Mouse (Mus musculus) heart, embryonic 16.5 days (tissue): ENCODE measurements at regions not wholly inside any gene's neighbourhood (a gene's known extent, or its start where the extent isn't known, plus 50 kb on each side); places are given as distances from the start of the nearest gene placed in this dataset.

Source experiments
- ATAC-seq: fragments of 200-750 bp; cut with Nextera tagmentation; replicated peaks from 2 replicates; pipeline ENCODE4 v1.8.0; 2017; ENCODE audit warnings: moderate number of reproducible peaks; ENCODE audit not compliant: insufficient read depth, low FRiP score; ENCODE audit errors: extremely low read depth
- H3K27ac ChIP-seq: fragments of 300-500 bp; sonication (generic); 2 replicates; pipeline ENCODE4 v1.5.1; 2014; ENCODE audit warnings: mild to moderate bottlenecking, low read length, control low read depth, moderate library complexity
- H3K27me3 ChIP-seq: fragments of 300-500 bp; sonication (generic); 2 replicates; pipeline ENCODE4 v1.6.1; 2014; ENCODE audit warnings: low read length, mixed read lengths; ENCODE audit not compliant: control insufficient read depth, insufficient read depth
- H3K36me3 ChIP-seq: fragments of 300-500 bp; sonication (generic); 2 replicates; pipeline ENCODE4 v1.6.1; 2014; ENCODE audit not compliant: control insufficient read depth, insufficient read depth
- H3K4me1 ChIP-seq: fragments of 300-500 bp; sonication (generic); 2 replicates; pipeline ENCODE4 v1.6.1; 2014; ENCODE audit warnings: low read length, mixed read lengths; ENCODE audit not compliant: control insufficient read depth, insufficient read depth
- H3K4me2 ChIP-seq: fragments of 300-500 bp; sonication (generic); 2 replicates; pipeline ENCODE4 v1.6.1; 2014; ENCODE audit warnings: low read depth, mild to moderate bottlenecking, control low read depth, low read length
- H3K4me3 ChIP-seq: fragments of 300-500 bp; sonication (generic); 2 replicates; pipeline ENCODE4 v1.5.1; 2014; ENCODE audit warnings: mild to moderate bottlenecking, control low read depth, low read length
- H3K9ac ChIP-seq: fragments of 300-500 bp; sonication (generic); 2 replicates; pipeline ENCODE4 v1.6.1; 2014; ENCODE audit warnings: low read length, control low read depth
- H3K9me3 ChIP-seq: fragments of 300-500 bp; sonication (generic); replicated peaks from 2 replicates; pipeline ENCODE4 v1.6.1; 2016; ENCODE audit warnings: low read length; ENCODE audit not compliant: control insufficient read depth
- WGBS: fragments of 180-500 bp; shearing (Covaris S2); extraction: QIAGEN DNeasy Blood & Tissue Kit; methylation state at CpG from one replicate; pipeline ENCODE4 v1.1.7; 2014; 5-methylcytosine and 5-hydroxymethylcytosine counted together

GRCm38 (mm10) chr11:30326371-30326770 is 58.4 kb upstream of the Sptbn1 start:
- peak overlapping the region; percentile 4; the same call in 1 of the 2 replicates for H3K27ac ChIP-seq
- WGBS: 76% methylated on average over 2 of the region's 2 CpGs
- H3K4me1 ChIP-seq: peaks cover 6% of the 10 kb centered on the region; the same call in 1 of the 2 replicates
- H3K36me3 ChIP-seq: no peaks in the 10 kb centered on the region
- H3K9ac ChIP-seq: no peak overlapping the region
- H3K4me2 ChIP-seq: no peak overlapping the region
- H3K27me3 ChIP-seq: no peaks in the 10 kb centered on the region
- ATAC-seq: no peak
- H3K9me3 ChIP-seq: no peaks in the 10 kb centered on the region
- no peak overlapping the region for H3K4me3 ChIP-seq
